Mouse (Mus musculus): ENCODE results near the gene Smc1b. TPM values are rescaled to one million over a fixed set of nuclear protein-coding genes. Genes with fewer than 3 reads are reported as not detected.
A peak's percentile ranks its signal among the peaks of the same experiment; 100 is the strongest.
"Not testable (repeated sequence)": the region's sequence is repeated elsewhere in the genome, so short reads cannot be mapped to it uniquely, and the experiment has no call there.

Gene Smc1b
- total RNA-seq, 2 experiments from 2014 or later, result not detected

GRCm38 (mm10) chr15:85141290-85141689, 9.5 kb upstream of the Smc1b start:
- ATAC-seq (replicated peaks; ENCODE audit: poor library complexity, severe bottlenecking), result no peak

GRCm38 (mm10) chr15:85135143-85135542, 3.4 kb upstream of the Smc1b start:
- no peak for ATAC-seq (replicated peaks; ENCODE audit: poor library complexity, severe bottlenecking)

GRCm38 (mm10) chr15:85132193-85132520, 393 bp upstream of the Smc1b start:
- ATAC-seq (replicated peaks; ENCODE audit: poor library complexity, severe bottlenecking), result no peak

- no peak for ATAC-seq (replicated peaks; ENCODE audit: poor library complexity, severe bottlenecking)
These were observed 46.1 kb downstream of the Smc1b start for GRCm38 (mm10) chr15:85085641-85086040.

GRCm38 (mm10) chr15:85072651-85073050, 59.1 kb downstream of the Smc1b start:
- no peak for ATAC-seq (replicated peaks; ENCODE audit: poor library complexity, severe bottlenecking)

GRCm38 (mm10) chr15:85070561-85070960, 61.2 kb downstream of the Smc1b start:
- peak; percentile 42; the same call in 1 of the 2 replicates for ATAC-seq (replicated peaks; ENCODE audit: poor library complexity, severe bottlenecking)

- ATAC-seq (replicated peaks; ENCODE audit: poor library complexity, severe bottlenecking), result no peak
These were observed 68.3 kb downstream of the Smc1b start for GRCm38 (mm10) chr15:85063421-85063820.

- no peak for ATAC-seq (replicated peaks; ENCODE audit: poor library complexity, severe bottlenecking)
These were observed 76.6 kb downstream of the Smc1b start for GRCm38 (mm10) chr15:85055186-85055585.

GRCm38 (mm10) chr15:85054098-85054497, 77.7 kb downstream of the Smc1b start:
- no peak for ATAC-seq (replicated peaks; ENCODE audit: poor library complexity, severe bottlenecking)

- no peak for ATAC-seq (replicated peaks; ENCODE audit: poor library complexity, severe bottlenecking)
These were observed 82.0 kb downstream of the Smc1b start for GRCm38 (mm10) chr15:85049758-85050157.

GRCm38 (mm10) chr15:85047865-85048264, 83.9 kb downstream of the Smc1b start:
- ATAC-seq (replicated peaks; ENCODE audit: poor library complexity, severe bottlenecking), result no peak

GRCm38 (mm10) chr15:85046230-85046950, 85.4 kb downstream of the Smc1b start:
- no peak for ATAC-seq (replicated peaks; ENCODE audit: poor library complexity, severe bottlenecking)

- no peak for ATAC-seq (replicated peaks; ENCODE audit: poor library complexity, severe bottlenecking)
These were observed 88.0 kb downstream of the Smc1b start for GRCm38 (mm10) chr15:85043761-85044160.

GRCm38 (mm10) chr15:85043116-85043515, 88.6 kb downstream of the Smc1b start:
- no peak for ATAC-seq (replicated peaks; ENCODE audit: poor library complexity, severe bottlenecking)

GRCm38 (mm10) chr15:85042361-85042954, 89.3 kb downstream of the Smc1b start:
- peak; percentile 85 for ATAC-seq (replicated peaks; ENCODE audit: poor library complexity, severe bottlenecking)

- ATAC-seq (replicated peaks; ENCODE audit: poor library complexity, severe bottlenecking), result no peak
These were observed 90.1 kb downstream of the Smc1b start for GRCm38 (mm10) chr15:85041546-85042225.

GRCm38 (mm10) chr15:85037343-85037690, 94.4 kb downstream of the Smc1b start:
- ATAC-seq (replicated peaks; ENCODE audit: poor library complexity, severe bottlenecking), result no peak

GRCm38 (mm10) chr15:85036566-85037342, 95.0 kb downstream of the Smc1b start:
- peak; percentile 91 for ATAC-seq (replicated peaks; ENCODE audit: poor library complexity, severe bottlenecking)

GRCm38 (mm10) chr15:85033916-85034315, 97.8 kb downstream of the Smc1b start:
- ATAC-seq (replicated peaks; ENCODE audit: poor library complexity, severe bottlenecking), result not testable (repeated sequence)

- ATAC-seq (replicated peaks; ENCODE audit: poor library complexity, severe bottlenecking), result no peak
These were observed 99.9 kb downstream of the Smc1b start for GRCm38 (mm10) chr15:85031866-85032265.

- not testable (repeated sequence) for ATAC-seq (replicated peaks; ENCODE audit: poor library complexity, severe bottlenecking)
These were observed 101.1 kb downstream of the Smc1b start for GRCm38 (mm10) chr15:85030643-85031042.

Data from granulocyte monocyte progenitor cell, adult 5-6 weeks (primary cell).